Comparison of ENCODE assay signal across 11 mouse cellular contexts in the genomic region with DNA sequence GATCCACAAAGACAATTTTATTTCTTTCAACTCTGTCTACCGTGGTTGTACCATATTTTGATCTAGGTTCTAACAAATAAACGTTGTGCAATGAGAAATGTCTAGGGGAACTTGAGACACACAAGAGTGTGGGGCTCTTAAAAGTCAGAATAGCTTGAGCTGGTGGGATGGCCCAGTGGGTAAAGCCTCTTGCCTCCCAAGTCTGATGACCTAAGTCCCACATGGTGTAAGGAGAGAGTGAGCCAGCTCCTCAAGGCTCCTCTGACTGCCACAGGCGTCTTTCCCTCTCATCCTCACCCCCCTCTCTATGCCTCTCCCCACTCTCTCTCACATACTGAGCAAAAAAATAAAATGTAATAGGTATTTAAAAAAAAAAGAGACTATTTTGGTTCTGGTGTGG.
"Had no signal": no experiment of that assay in that cellular context is flagged by ENCODE, and none has a peak within 500 bp of the region (broad histone marks: within the 10 kb centered on the region; RNA-seq: fewer than 3 reads in every experiment).

No protein-coding gene starts in this region.

- ATAC-seq: intestine, embryonic 15.5 days had no signal

- DNase-seq: kidney, adult 18-20 months; kidney, postnatal 10 days; kidney, postnatal 4 days; liver, embryonic 13.5 days; liver, postnatal 0 days; midbrain, embryonic 14.5 days; retina, postnatal 1 day; right cerebral cortex, postnatal 4 days; spleen, adult 18-20 months; thymus, postnatal 4 days had no signal
